Mouse (Mus musculus): ENCODE results near the gene Slc9c1. TPM values are rescaled to one million over a fixed set of nuclear protein-coding genes. Genes with fewer than 3 reads are reported as not detected.

The Slc9c1 gene
- polyA plus RNA-seq, 1 experiment from 2014 or later, result 0.04 TPM

Other genes with a start within 250 kb of the Slc9c1 start
- gene Cd200, start 126.3 kb upstream of the Slc9c1 start, polyA plus RNA-seq (2015; fragmentation: Nextera tagmentation; extraction: Ambion mirVana), result 36.5 and 37.4 TPM in 2 replicates
- 2.2 and 2.7 TPM in 2 replicates for gene Gm609, start 42.3 kb upstream of the Slc9c1 start, polyA plus RNA-seq (2015; fragmentation: Nextera tagmentation; extraction: Ambion mirVana)
- 4.5 and 5.6 TPM in 2 replicates for gene Gm17783, start 3.3 kb upstream of the Slc9c1 start, polyA plus RNA-seq (2015; fragmentation: Nextera tagmentation; extraction: Ambion mirVana)
- 0.10 and 0.14 TPM in 2 replicates for gene Gcsam, start 75.1 kb downstream of the Slc9c1 start, polyA plus RNA-seq (2015; fragmentation: Nextera tagmentation; extraction: Ambion mirVana)
- gene BC016579, start 118.8 kb downstream of the Slc9c1 start, polyA plus RNA-seq (2015; fragmentation: Nextera tagmentation; extraction: Ambion mirVana), result 3.9 and 4.2 TPM in 2 replicates
- 0.24 and 0.25 TPM in 2 replicates for gene Tmprss7, start 158.3 kb downstream of the Slc9c1 start, polyA plus RNA-seq (2015; fragmentation: Nextera tagmentation; extraction: Ambion mirVana)
- gene Tagln3, start 189.3 kb downstream of the Slc9c1 start, polyA plus RNA-seq (2015; fragmentation: Nextera tagmentation; extraction: Ambion mirVana), result 28.0 and 28.1 TPM in 2 replicates
- gene Abhd10, start 207.6 kb downstream of the Slc9c1 start, polyA plus RNA-seq (2015; fragmentation: Nextera tagmentation; extraction: Ambion mirVana), result 33.1 and 35.1 TPM in 2 replicates